Mouse (Mus musculus): ENCODE results near the gene Psmd1. TPM values are rescaled to one million over a fixed set of nuclear protein-coding genes. Genes with fewer than 3 reads are reported as not detected.

The Psmd1 gene
- total RNA-seq, 2 experiments from 2014 or later = 52.3 to 69.2 TPM

DNA sequence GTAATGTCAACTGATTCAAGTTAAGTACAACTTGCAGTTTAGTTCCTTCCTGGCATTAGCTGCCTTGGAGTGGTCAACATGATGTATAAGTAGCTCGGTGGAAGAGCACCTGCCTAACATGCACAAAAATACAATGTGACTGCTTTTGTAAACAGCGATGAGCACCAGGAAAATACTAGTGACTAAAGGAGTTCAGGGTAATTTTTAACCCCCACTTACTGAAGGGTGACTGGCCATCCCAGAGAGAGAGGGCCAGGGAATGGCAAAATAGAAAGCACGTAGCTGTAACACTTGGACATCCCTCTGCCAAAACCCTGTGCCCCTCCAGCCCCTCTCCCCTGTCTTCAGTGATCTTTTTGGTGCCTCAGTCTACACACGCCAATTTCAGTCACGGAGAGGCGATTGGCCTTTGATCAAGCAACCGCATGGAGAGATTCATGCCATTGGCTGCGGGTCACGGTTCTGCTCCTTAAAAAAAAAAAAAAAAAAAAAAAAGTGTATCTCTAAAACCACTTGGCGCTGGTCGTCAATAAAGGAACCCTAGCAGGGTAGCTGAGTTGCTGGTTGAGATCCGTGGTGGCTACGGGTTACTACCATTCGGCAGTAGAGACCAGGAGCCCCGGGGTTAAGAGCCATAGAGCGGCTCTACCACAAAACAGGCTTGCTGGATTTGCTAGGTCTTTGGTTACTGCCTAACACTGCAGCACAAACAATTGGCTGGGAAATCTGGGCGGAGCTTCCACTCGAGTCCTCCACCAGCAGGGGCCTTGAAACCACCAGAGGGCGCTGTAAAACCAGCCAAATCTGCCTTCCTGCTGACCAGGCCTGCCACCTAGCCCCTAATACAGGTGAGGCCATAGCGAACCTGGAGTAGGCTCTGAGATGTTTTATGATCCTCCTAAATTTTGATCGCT, 5.1 kb upstream of the Psmd1 start:
- peak; percentile 79 for ATAC-seq (replicated peaks; ENCODE audit: low FRiP score, poor library complexity, severe bottlenecking)

DNA sequence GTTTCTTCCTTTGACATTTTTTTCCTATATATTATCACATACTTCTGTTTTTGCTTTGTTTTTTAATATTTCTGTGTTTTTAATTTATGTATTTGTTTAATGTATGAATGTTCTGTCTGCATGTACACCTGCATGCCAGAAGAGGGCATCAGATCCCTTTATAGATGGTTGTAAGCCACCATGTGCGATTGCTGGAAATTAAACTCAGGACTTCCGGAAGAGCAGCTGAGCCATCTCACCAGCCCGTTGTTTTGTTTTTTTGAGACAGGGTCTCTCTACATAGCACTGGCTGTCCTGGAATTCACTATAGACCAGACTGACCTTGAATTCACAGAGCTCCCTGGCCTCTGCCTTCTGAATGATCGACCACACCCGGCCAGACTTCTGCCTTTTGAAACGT, 1.7 kb upstream of the Psmd1 start:
- no peak for ATAC-seq (replicated peaks; ENCODE audit: low FRiP score, poor library complexity, severe bottlenecking)

DNA sequence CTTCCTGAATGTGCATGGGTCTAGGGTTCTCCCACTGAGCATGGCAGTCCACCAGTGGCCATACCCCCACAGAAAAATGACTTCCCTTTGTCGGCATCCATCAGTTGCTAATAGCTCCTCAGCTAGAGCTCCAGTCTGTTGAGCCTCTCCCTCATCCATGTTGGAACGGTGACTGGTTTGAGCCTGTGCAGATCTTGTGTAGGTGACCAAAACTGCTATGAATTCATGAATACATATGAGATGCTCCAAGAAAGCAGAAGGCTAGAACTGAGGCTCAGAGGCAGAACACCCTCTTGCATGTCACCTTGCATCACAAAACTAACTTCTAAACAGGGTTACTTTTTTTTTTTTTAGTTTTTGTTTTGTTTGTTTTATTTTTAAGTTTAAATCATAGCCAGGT, 12.4 kb downstream of the Psmd1 start:
- ATAC-seq (replicated peaks; ENCODE audit: low FRiP score, poor library complexity, severe bottlenecking) = no peak

DNA sequence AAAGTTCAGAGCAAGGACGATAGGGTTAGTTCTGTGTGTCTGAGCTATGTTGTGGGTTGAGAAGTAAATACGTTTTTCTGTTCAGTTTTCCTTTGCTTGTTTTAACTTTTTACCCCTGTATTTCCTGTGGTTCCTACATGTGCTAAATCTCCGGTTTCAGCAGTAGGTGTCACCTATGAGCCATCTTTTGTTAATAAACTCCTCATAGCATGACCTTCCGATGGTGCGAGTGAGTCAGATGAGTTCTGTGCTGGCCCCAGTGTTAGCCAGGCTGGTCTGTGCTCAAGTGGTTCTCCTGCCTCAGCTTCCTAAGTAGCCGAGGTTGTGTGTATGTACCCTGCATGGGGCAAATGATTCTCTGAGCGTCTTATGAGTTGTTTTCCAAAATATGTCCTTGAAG, 30.2 kb downstream of the Psmd1 start:
- no peak for ATAC-seq (replicated peaks; ENCODE audit: low FRiP score, poor library complexity, severe bottlenecking)

DNA sequence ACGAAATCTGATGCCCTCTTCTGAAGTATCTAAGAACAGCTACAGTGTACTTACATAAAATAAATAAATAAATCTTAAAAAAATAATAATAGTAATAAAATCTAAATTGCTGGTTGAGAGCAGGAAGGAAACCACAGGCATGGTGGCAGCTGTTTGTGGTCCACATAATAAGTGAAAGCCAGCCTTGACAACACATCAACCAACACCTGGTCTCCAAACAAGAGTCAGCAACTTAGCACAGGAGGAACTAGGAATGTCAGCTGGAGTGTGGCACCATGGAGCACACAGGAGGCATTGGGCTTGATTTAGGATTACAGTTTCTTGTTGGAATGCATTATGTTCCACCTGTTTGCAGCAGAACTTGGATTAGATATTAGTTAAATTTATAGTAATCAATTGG, 40.9 kb downstream of the Psmd1 start:
- no peak for ATAC-seq (replicated peaks; ENCODE audit: low FRiP score, poor library complexity, severe bottlenecking)

DNA sequence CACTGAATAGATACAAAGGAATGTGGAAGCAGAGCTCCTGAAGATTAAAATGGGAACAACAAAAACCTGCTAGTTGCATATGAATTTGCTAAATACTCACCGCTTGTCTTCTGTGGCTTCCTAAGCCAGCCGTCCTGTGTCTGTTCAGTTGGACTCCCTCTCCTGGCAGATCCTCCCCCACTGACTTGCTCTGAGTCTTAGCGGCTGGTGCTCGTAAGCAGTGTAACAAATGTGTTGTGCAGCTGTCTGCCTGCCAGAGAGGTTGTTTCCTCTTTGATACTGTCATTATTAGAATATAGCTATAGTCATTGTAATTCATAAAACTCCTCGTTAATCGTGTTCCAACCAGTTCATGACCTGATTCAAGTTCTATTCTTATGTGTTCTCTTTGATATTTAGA, 47.6 kb downstream of the Psmd1 start, which contains the start of gene Htr2b:
Htr2b (minus strand) TSS at position 192 of the 400 bp plus-strand sequence.
- ATAC-seq (replicated peaks; ENCODE audit: low FRiP score, poor library complexity, severe bottlenecking) = no peak

DNA sequence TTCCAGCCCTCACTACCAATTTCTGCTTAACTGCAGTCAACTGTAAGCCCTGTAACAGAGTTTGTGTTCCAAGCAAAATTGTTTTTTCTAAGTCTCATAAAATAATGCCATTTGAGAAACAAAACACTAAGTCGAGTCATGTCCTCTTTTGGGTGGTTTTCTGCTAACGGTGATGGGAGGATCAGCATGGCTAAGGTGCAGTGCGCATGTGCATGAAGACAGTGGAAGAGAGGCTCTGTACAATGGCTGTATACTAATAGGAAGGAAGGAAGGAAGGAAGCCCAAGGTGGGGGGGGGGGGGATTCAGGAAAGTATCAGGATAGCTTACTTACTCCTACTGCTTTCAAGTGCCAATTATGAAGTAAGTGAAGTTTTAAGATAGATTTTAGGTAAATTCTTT, 50.0 kb downstream of the Psmd1 start:
- ATAC-seq (replicated peaks; ENCODE audit: low FRiP score, poor library complexity, severe bottlenecking) = no peak

DNA sequence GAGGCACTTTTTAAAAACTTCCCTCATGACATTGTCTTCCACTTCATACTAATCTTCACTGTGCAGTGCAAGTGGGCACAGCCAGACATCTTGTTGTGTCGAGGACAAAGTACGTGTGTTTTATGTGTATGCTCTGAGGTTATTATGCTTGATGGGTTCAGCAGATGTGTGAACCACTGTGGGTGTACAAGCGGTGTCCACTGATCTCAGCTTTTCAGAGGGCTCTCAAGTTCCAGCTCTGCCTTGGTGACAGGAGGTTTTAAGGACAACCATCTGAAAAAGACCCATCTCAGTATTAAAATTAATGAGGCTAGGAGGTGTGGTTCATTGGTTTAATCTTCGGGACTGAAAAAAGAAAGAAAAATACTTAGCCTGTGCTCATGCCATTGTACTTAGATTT, 55.4 kb downstream of the Psmd1 start:
- no peak for ATAC-seq (replicated peaks; ENCODE audit: low FRiP score, poor library complexity, severe bottlenecking)

DNA sequence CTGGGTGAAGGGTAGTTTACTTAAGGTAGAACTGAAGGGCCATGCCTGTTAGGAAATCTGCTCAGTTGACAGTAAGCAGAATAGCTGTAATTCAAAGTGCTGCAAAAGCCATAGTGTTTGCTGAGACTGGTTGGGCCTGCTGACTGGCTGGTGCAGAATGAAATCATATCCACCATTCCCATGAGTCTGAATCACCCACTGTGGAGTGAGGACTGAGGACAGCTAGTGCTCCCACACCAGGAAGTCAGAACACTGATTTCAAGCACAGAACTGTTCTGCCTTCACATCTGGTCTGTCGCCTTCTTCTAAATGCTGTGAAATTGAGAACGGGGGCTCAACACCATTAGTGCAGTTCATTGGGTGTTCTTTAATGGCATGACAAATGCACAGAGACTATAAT, 61.8 kb downstream of the Psmd1 start:
- no peak for ATAC-seq (replicated peaks; ENCODE audit: low FRiP score, poor library complexity, severe bottlenecking)

DNA sequence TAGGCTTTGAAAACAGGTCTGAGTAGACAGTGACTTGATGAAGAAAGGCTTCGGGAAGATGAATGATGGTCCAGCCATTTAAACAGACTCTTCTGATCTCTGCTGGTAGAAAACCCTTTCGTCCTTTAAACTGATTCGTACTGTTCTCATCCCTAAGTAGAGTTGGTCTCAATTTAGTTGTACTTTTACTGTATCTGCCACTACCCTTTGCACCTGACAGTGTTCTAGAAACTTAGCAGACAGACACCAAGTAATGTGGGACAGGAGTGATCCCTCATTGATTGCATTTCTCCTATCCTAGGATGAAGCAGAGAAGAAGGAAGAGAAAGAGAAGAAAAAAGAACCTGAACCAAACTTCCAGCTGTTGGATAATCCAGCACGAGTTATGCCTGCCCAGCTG, 69.2 kb downstream of the Psmd1 start, which contains the start of gene Gm21972:
Gm21972 (plus strand) TSS at position 301 of the 400 bp plus-strand sequence.
- no peak for ATAC-seq (replicated peaks; ENCODE audit: low FRiP score, poor library complexity, severe bottlenecking)

DNA sequence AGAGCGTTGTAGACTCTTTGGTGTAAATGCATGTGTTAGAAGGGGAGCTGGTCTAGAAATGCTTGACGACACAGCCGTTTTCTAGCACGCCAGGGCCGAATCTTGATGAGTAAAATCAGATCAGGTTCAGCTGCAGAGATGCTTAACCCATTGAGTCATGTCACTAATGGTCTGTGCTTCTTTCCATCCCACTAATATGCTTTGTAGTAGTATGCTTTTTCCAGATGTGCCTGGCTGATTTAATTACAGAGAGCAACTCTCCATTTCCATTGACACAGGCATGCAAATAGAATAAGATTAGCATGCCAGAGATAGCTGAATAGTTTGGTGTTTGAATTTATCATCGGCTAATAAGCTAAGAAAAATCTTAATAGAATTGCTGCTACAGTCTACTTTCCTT, 71.1 kb downstream of the Psmd1 start:
- no peak for ATAC-seq (replicated peaks; ENCODE audit: low FRiP score, poor library complexity, severe bottlenecking)

DNA sequence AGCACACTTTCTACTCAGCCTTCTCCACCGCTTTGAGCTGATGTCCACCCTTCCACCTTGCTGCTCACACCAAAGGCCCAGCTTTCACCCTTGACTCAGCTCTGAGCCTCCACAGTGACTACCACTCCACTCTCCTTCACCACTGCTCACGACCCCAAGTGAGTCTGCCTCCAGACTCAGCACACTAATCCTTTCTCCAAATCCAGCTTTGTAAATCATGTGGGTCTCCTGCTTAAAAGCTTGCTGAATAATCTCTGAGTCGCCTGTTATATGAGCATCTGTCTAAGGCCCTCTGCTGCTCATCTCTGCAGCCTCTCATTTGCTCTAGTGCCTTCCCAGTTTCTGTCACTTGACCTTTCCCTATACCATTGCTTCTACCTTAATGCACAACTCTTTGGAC, 76.9 kb downstream of the Psmd1 start:
- no peak for ATAC-seq (replicated peaks; ENCODE audit: low FRiP score, poor library complexity, severe bottlenecking)

DNA sequence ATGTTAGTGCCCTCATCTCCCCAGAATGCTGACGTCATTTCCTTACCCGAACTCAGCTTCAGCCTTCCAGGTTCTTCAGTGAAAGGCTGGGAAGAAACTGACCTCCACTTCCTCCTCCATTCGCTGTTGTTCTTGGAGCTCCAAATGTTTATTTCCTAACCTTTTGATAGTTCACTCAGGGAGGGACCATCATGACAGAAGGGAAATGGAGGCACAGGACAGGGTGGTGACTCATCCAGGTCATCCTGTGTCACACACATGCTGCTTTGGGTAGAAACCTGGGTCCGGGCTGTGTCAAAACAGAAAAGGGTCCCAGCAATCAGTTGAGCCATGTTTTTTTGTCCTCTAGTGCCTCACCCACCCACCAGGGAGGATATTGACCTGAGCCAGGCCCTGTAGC, 79.0 kb downstream of the Psmd1 start:
- ATAC-seq (replicated peaks; ENCODE audit: low FRiP score, poor library complexity, severe bottlenecking) = no peak

DNA sequence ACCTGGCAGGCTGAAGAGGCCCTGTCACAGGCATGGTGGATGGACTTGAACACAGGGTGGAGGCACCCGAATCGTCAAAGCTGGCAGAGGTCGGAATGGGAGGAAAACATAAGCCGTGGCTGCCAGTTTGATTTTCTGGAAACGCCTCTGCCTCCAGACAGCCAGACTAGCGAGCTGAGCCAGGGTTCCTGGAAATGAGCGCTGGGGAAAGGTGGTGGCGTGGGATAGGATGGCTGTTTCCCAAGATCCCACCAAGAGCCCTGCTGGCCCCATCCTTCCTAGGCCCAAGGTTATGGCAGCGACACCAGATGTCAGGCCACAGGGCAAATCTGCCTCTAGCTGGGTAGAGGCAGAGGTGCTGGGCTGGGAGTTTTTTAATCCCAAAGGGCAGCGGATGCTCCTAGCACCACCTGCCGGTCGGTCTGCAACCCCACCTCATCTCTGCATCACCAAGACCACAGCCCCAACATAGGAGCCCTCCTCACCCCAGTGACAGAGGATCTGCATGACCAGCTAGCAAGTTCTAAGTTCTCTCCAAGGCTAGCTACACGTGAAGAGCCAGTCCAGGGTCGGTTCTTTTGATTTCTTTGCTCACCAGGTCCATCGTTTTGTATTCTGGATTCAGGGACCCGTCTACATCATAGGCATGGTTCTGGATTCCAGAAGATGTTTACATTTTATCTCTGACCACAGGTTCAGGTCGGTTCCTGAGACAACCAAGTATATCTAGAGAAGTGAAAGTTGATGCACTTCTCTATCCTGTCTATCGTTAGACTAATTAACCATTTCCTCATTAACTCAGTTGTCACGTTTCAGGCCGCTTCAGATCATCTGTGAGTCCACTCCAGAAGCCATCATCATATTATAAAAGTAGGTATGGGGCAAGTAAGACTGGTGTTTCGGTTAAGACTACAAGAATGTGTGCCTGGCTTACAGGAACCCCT, 80.1 kb downstream of the Psmd1 start:
- no peak for ATAC-seq (replicated peaks; ENCODE audit: low FRiP score, poor library complexity, severe bottlenecking)

DNA sequence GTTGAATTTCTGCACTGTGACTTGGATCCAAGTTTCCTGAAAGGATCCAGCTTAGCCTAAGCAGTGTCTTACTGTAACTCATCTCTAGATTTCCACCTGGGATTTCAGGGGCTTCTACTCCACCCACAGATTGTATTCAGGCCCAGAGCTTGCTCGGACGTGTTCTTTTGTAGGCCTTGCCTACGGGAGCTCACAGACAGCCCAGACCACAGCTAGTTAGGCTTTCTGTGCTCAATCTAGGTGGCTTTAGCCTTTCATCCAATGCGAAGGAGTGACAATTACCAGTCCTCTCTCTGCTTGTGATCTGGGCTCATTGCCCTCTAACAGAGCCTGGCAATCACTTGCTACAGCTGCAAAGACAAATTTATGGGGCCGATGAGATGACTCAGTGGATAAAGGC, 82.1 kb downstream of the Psmd1 start:
- ATAC-seq (replicated peaks; ENCODE audit: low FRiP score, poor library complexity, severe bottlenecking) = no peak

DNA sequence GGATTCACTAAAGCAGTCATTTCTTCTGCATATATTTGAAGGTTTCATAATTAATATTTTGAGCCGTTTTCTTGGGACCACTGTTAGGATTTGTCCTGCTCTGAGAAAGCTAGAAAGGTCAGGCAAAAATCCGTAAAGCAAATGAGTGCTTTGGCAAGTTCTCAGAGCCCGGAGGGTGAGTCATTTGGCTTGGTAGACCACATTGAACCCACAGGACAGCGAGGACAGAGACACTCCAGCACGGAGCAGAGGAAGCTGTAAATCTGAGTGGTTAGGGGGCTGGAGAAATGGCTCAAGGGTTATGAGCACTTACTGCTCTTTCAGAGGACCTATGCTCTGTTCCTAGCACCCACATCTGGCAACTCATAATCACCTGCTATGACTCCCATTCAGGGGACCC, 83.4 kb downstream of the Psmd1 start:
- no peak for ATAC-seq (replicated peaks; ENCODE audit: low FRiP score, poor library complexity, severe bottlenecking)

DNA sequence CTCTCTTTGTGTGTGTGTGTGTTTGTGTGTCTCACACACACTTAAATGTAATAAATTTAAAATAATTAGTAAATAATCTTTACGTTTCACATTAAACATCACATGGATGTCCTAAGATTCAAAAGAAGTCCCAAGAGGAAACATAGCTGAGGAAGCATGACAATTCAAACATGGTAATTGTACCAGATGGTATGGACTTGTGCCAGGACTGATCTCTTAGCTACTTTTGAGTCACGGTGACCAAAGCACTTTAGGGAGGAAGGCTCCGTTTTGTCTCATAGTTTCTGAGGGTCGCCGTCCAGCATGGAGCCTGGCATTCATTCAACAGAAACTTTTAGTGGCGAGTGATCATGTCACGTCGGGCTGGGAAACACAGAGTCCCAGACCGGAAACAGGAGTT, 84.0 kb downstream of the Psmd1 start:
- ATAC-seq (replicated peaks; ENCODE audit: low FRiP score, poor library complexity, severe bottlenecking) = no peak

DNA sequence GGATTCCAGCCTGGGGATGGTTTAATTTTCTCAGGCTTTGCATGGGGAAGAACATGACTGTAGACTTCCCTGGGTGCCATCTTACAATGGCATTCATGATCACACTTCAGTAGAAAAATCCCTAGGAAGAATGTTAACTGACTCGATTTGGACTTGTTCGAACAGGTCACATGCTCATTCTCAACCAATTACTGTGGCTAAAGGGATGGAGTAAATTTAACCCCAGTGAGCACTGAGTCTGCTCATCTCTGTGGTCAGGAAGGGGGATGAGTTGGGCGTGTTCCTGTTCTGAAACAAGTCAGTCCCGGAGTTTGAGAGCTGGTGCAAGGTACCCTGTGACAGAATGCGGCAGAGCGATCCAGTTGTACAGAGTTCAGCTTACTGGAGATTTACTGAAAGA, 86.7 kb downstream of the Psmd1 start:
- no peak for ATAC-seq (replicated peaks; ENCODE audit: low FRiP score, poor library complexity, severe bottlenecking)

DNA sequence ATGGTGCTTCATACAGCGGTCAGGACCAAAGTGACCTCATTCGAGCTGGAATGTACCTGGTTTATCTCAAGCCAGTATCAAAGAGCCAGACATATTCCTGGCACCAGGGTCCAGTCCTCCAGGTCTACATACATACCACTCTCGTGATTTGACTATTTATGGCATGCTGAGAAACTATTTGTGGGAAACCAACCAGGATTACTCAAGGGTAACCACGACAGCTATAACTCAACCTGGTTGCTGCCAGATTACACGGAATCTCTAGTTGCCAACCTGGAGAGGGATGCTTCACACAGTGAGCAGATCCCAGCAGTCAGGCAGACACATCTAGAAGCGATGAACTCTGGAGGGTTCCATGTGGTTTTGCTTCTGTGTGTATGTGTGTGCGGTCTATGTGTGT, 87.2 kb downstream of the Psmd1 start:
- ATAC-seq (replicated peaks; ENCODE audit: low FRiP score, poor library complexity, severe bottlenecking) = no peak

DNA sequence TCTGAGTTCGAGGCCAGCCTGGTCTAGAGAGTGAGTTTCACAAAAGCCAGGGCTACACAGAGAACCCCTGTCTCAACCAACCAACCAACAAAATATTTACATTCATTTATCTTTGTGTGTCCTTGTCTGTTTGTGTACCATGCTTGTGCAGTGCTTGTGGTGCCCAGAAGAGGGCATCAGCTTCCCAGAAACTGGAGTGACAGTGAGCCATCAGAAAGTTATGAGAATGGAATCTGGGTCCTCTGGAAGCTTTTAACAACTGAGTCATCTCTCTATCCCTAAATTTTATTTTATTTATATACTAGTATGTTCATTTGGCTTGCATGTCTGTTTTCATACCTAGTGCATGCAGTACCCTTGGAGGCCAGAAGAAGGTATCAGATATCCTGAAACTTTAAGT, 88.4 kb downstream of the Psmd1 start:
- ATAC-seq (replicated peaks; ENCODE audit: low FRiP score, poor library complexity, severe bottlenecking) = no peak

Data from erythroblast, adult 5-6 weeks (primary cell).